Mouse (Mus musculus): Measurements from ENCODE around the gene Mael. TPM values are rescaled to one million over a fixed set of nuclear protein-coding genes. Genes with fewer than 3 reads are reported as not detected.
A peak's percentile ranks its signal among the peaks of the same experiment; 100 is the strongest.

The Mael gene
- total RNA-seq, 4 experiments from 2014 or later, result not detected

- peak; percentile 59 for DNase-seq
These were observed 85.0 kb downstream of the Mael start for GRCm38 (mm10) chr1:166153351-166154120.

GRCm38 (mm10) chr1:166152034-166152433 lies 86.5 kb downstream of the Mael start:
- DNase-seq, result no peak

GRCm38 (mm10) chr1:166151341-166151740 lies 87.2 kb downstream of the Mael start:
- DNase-seq, result no peak

Other genes starting within 250 kb of the Mael start
- 10 to 100 TPM; 10.6 to 23.3 (median 15.2) TPM for gene Pou2f1, start 236.1 kb downstream of the Mael start, total RNA-seq (2022)
- gene Dusp27, start 110.8 kb downstream of the Mael start, total RNA-seq (2022), result under 1 TPM in 3 of 4 experiments, not detected in 1; 0.21 to 0.22 (median 0.22) TPM
- gene Gpa33, start 108.5 kb downstream of the Mael start, total RNA-seq (2022), result under 1 TPM in 2 of 4 experiments, not detected in 2; 0.56 to 0.62 TPM
- 10 to 100 TPM in 2 of 4 experiments, 1 to 10 TPM in 2; 4.0 to 16.9 (median 10.1) TPM for gene Ildr2, start 15.4 kb upstream of the Mael start, total RNA-seq (2022)
- 10 to 100 TPM; 20.6 to 26.8 (median 22.8) TPM for gene Tada1, start 140.3 kb upstream of the Mael start, total RNA-seq (2022)
- gene Pogk, start 171.1 kb upstream of the Mael start, total RNA-seq (2022), result 10 to 100 TPM; 30.0 to 43.1 (median 38.9) TPM

All from adrenal gland, adult 8-10 months (tissue).